1 mouse cellular context compared by ENCODE assay signal in genomic region chr9:57278268-57278667, GRCm38 (mm10).
TF ChIP-seq lines count a peak whose summit lies in the region.

No protein-coding gene starts in this region.

TF ChIP-seq in MEL, 35 proteins besides CTCF, POLR2A, EP300 and RAD21 (continued from another document):
- no peak for TF ChIP-seq KAT2A (conservative IDR thresholded peaks at IDR 0.05; ENCODE audit: low read depth, low read length)
- TF ChIP-seq CHD1 (IDR thresholded peaks at IDR 0.05; ENCODE audit: low read depth, low read length) = no peak
- no peak for TF ChIP-seq MYC (IDR thresholded peaks at IDR 0.05; ENCODE audit: low read depth, low read length)
- peak; percentile 34; the same call in 1 of the 2 replicates for TF ChIP-seq ETS1 (IDR thresholded peaks at IDR 0.05; ENCODE audit: low read depth, low read length)
